15 mouse cellular contexts compared by ENCODE assay signal in the genomic region with DNA sequence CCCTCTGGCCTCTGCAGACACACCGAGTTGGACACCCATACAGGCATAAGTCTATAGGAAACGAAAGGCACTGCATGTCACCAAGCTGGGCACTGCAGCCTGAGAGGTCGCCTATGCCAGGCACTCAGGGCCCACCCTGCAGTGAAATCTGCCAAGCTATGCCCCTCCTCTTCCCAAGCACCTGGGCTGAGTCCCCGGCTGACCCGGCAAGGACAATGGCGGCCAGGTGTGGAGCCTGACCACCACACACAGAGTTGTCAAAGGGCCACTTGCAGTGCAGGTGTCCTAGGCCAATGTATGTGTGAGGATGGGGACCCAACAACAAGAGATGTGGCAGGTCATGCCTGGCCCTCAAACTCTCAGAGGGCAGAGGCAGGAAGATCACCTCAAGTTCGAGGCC. TPM values are rescaled to one million over a fixed set of nuclear protein-coding genes. Genes with fewer than 3 reads are reported as not detected.
DNase-seq lines count a peak whose midpoint lies in the region; ATAC-seq lines count a peak whose summit lies in the region.
"Had no signal": no experiment of that assay in that cellular context is flagged by ENCODE, and none has a peak within 500 bp of the region (broad histone marks: within the 10 kb centered on the region; RNA-seq: fewer than 3 reads in every experiment).

No protein-coding gene starts in this region.

- no peaks in the 10 kb centered on the region for H3K9me3 ChIP-seq in heart, embryonic 12.5 days (replicated peaks)
- H3K9me3 ChIP-seq in neural tube, embryonic 13.5 days, result no peaks in the 10 kb centered on the region
- no peaks in the 10 kb centered on the region for H3K9me3 ChIP-seq in limb, embryonic 11.5 days (ENCODE audit: control insufficient read depth, low read length)
- no peaks in the 10 kb centered on the region for H3K9me3 ChIP-seq in neural tube, embryonic 14.5 days (ENCODE audit: control insufficient read depth, low read length)
- H3K9me3 ChIP-seq: limb, embryonic 15.5 days; neural tube, embryonic 12.5 days had no signal

- no peaks in the 10 kb centered on the region for H3K36me3 ChIP-seq in heart, embryonic 12.5 days
- H3K36me3 ChIP-seq in neural tube, embryonic 13.5 days, result no peaks in the 10 kb centered on the region
- peaks cover 3% of the 10 kb centered on the region; the same call in 1 of the 2 replicates for H3K36me3 ChIP-seq in limb, embryonic 11.5 days (ENCODE audit: control insufficient read depth, insufficient read depth, low read length)
- H3K36me3 ChIP-seq in neural tube, embryonic 14.5 days (ENCODE audit: control insufficient read depth, insufficient read depth, low read length), result no peaks in the 10 kb centered on the region
- H3K36me3 ChIP-seq: limb, embryonic 15.5 days; neural tube, embryonic 12.5 days had no signal

- 93% methylated on average over 7 of the region's 7 CpGs for WGBS in heart, embryonic 12.5 days
- 92% methylated on average over 7 of the region's 7 CpGs for WGBS in neural tube, embryonic 13.5 days
- WGBS in limb, embryonic 11.5 days, result 86% methylated on average over 7 of the region's 7 CpGs
- 95% methylated on average over 7 of the region's 7 CpGs for WGBS in neural tube, embryonic 14.5 days

- intact Hi-C loops in heart, postnatal 10 days (cut with DNase I), result no loop called here

- H3K4me2 ChIP-seq in heart, embryonic 12.5 days, result 0 out of 2 replicates have a peak overlapping the region, but pooled peaks have one; percentile 1
- H3K4me2 ChIP-seq in neural tube, embryonic 13.5 days, result peak overlapping the region; percentile 88
- H3K4me2 ChIP-seq in limb, embryonic 11.5 days (ENCODE audit: low read depth, severe bottlenecking), result no peak overlapping the region
- H3K4me2 ChIP-seq in neural tube, embryonic 14.5 days (ENCODE audit: low read depth, low read length), result no peak overlapping the region

- H3K9ac ChIP-seq in heart, embryonic 12.5 days, result no peak overlapping the region
- H3K9ac ChIP-seq in neural tube, embryonic 13.5 days, result no peak overlapping the region; the same call in 1 of the 2 replicates
- H3K9ac ChIP-seq in limb, embryonic 11.5 days (ENCODE audit: low read length), result peak overlapping the region; percentile 22; the same call in 1 of the 2 replicates
- H3K9ac ChIP-seq in neural tube, embryonic 14.5 days (replicated peaks; ENCODE audit: low read depth, low read length), result no peak overlapping the region

- no peaks in the 10 kb centered on the region for H3K27me3 ChIP-seq in heart, embryonic 12.5 days (replicated peaks)
- H3K27me3 ChIP-seq in neural tube, embryonic 13.5 days, result no peaks in the 10 kb centered on the region
- H3K27me3 ChIP-seq in limb, embryonic 11.5 days (ENCODE audit: control insufficient read depth, insufficient read depth, low read length), result no peaks in the 10 kb centered on the region
- 0 out of 2 replicates have a peak, but pooled peaks cover 2% of the 10 kb centered on the region for H3K27me3 ChIP-seq in neural tube, embryonic 14.5 days (ENCODE audit: control insufficient read depth, insufficient read depth, low read length)
- H3K27me3 ChIP-seq: limb, embryonic 15.5 days; neural tube, embryonic 12.5 days had no signal

- no peak for ATAC-seq in heart, embryonic 12.5 days (ENCODE audit: insufficient number of reproducible peaks, low FRiP score)
- no peak for ATAC-seq in neural tube, embryonic 13.5 days (ENCODE audit: low read depth)
- ATAC-seq in limb, embryonic 11.5 days (ENCODE audit: insufficient number of reproducible peaks, low FRiP score, low TSS enrichment, low read depth), result no peak
- ATAC-seq in neural tube, embryonic 14.5 days (ENCODE audit: low read depth), result no peak
- no peak for ATAC-seq in monocyte, adult 5-6 weeks (replicated peaks; ENCODE audit: insufficient number of reproducible peaks, low FRiP score, low TSS enrichment, poor library complexity, severe bottlenecking)

- H3K4me1 ChIP-seq in heart, embryonic 12.5 days (replicated peaks), result peaks cover 50% of the 10 kb centered on the region
- H3K4me1 ChIP-seq in neural tube, embryonic 13.5 days (replicated peaks), result peaks cover 54% of the 10 kb centered on the region
- peaks cover 9% of the 10 kb centered on the region for H3K4me1 ChIP-seq in limb, embryonic 11.5 days (ENCODE audit: control insufficient read depth, insufficient read depth, low read length)
- H3K4me1 ChIP-seq in neural tube, embryonic 14.5 days (ENCODE audit: control insufficient read depth, insufficient read depth, low read length), result peaks cover 30% of the 10 kb centered on the region

- DNase-seq in heart, postnatal 10 days, result no peak
- no peak for DNase-seq in neural tube, embryonic 10.5 days (ENCODE audit: extremely low spot score, low spot score)
- DNase-seq in limb, embryonic 11.5 days (ENCODE audit: low spot score), result no peak
- no peak for DNase-seq in kidney, postnatal 36 days
- DNase-seq: adrenal gland, adult 2 months; heart, adult 18-20 months; kidney, postnatal 14 days; thymus, adult 2 months had no signal

- H3K27ac ChIP-seq in heart, embryonic 12.5 days (ENCODE audit: poor library complexity, severe bottlenecking), result no peak overlapping the region
- H3K27ac ChIP-seq in neural tube, embryonic 13.5 days (replicated peaks), result no peak overlapping the region
- no peak overlapping the region for H3K27ac ChIP-seq in limb, embryonic 11.5 days (replicated peaks; ENCODE audit: low read depth, low read length)
- H3K27ac ChIP-seq in neural tube, embryonic 14.5 days (ENCODE audit: low read depth, low read length), result no peak overlapping the region
- H3K27ac ChIP-seq: limb, embryonic 15.5 days; neural tube, embryonic 12.5 days had no signal

- H3K4me3 ChIP-seq in heart, embryonic 12.5 days, result no peak overlapping the region
- no peak overlapping the region for H3K4me3 ChIP-seq in neural tube, embryonic 13.5 days
- H3K4me3 ChIP-seq in limb, embryonic 11.5 days (ENCODE audit: low read depth, low read length), result no peak overlapping the region
- peak overlapping the region; percentile 10; the same call in 1 of the 2 replicates for H3K4me3 ChIP-seq in neural tube, embryonic 14.5 days (ENCODE audit: low read depth, low read length)

RNA-seq across cellular contexts. Expression of a gene that starts 1.9 kb away (rescaled TPM):
- 21.5 and 22.2 TPM in 2 replicates for polyA plus RNA-seq in heart, embryonic 12.5 days (2016; fragmentation: Nextera tagmentation; extraction: Ambion mirVana)
- 10 to 100 TPM; 20.3 to 21.5 TPM for total RNA-seq in heart, postnatal 10 days (2021)
- polyA plus RNA-seq in neural tube, embryonic 13.5 days (2015; fragmentation: Nextera tagmentation; extraction: Ambion mirVana), result 26.8 and 28.0 TPM in 2 replicates
- 27.2 and 32.6 TPM in 2 replicates for polyA plus RNA-seq in limb, embryonic 11.5 days (2014; fragmentation: Nextera tagmentation; extraction: Ambion mirVana)
- polyA plus RNA-seq in neural tube, embryonic 14.5 days (2014; fragmentation: Nextera tagmentation; extraction: Ambion mirVana), result 30.6 and 30.7 TPM in 2 replicates
- 21.1 to 32.2 TPM (median 24.1 TPM) in 3 replicates for total RNA-seq in monocyte, adult 5-6 weeks (2017)

RNA-seq across cellular contexts. Expression of a gene that starts 17.7 kb away (rescaled TPM):
- polyA plus RNA-seq in heart, embryonic 12.5 days (2016; fragmentation: Nextera tagmentation; extraction: Ambion mirVana), result 7.9 and 8.5 TPM in 2 replicates
- 1 to 10 TPM; 5.9 to 6.9 TPM for total RNA-seq in heart, postnatal 10 days (2021)
- polyA plus RNA-seq in neural tube, embryonic 13.5 days (2015; fragmentation: Nextera tagmentation; extraction: Ambion mirVana), result 4.9 and 5.5 TPM in 2 replicates
- polyA plus RNA-seq in limb, embryonic 11.5 days (2014; fragmentation: Nextera tagmentation; extraction: Ambion mirVana), result 5.7 and 6.6 TPM in 2 replicates
- polyA plus RNA-seq in neural tube, embryonic 14.5 days (2014; fragmentation: Nextera tagmentation; extraction: Ambion mirVana), result 3.5 and 4.8 TPM in 2 replicates
- 5.1 to 8.5 TPM (median 8.2 TPM) in 3 replicates for total RNA-seq in monocyte, adult 5-6 weeks (2017)

RNA-seq across cellular contexts. Expression of a gene that starts 20.5 kb away (rescaled TPM):
- 0.05 and 0.17 TPM in 2 replicates for polyA plus RNA-seq in heart, embryonic 12.5 days (2016; fragmentation: Nextera tagmentation; extraction: Ambion mirVana)
- total RNA-seq in heart, postnatal 10 days (2021), result not detected
- 1.2 and 1.4 TPM in 2 replicates for polyA plus RNA-seq in neural tube, embryonic 13.5 days (2015; fragmentation: Nextera tagmentation; extraction: Ambion mirVana)
- 0.37 and 0.48 TPM in 2 replicates for polyA plus RNA-seq in limb, embryonic 11.5 days (2014; fragmentation: Nextera tagmentation; extraction: Ambion mirVana)
- polyA plus RNA-seq in neural tube, embryonic 14.5 days (2014; fragmentation: Nextera tagmentation; extraction: Ambion mirVana), result 0.79 and 1.5 TPM in 2 replicates
- total RNA-seq in monocyte, adult 5-6 weeks (2017), result 1.0 to 1.6 TPM in 2 of 3 replicates, not detected in the other
- total RNA-seq: common myeloid progenitor, adult 5-6 weeks; heart, adult 18-20 months had no signal

RNA-seq across cellular contexts. Expression of a gene that starts 30.7 kb away (rescaled TPM):
- polyA plus RNA-seq in heart, embryonic 12.5 days (2016; fragmentation: Nextera tagmentation; extraction: Ambion mirVana), result 99.4 and 105 TPM in 2 replicates
- total RNA-seq in heart, postnatal 10 days (2021), result 100 to 1,000 TPM in 1 of 2 experiments, 10 to 100 TPM in 1; 92.2 to 102 TPM
- polyA plus RNA-seq in neural tube, embryonic 13.5 days (2015; fragmentation: Nextera tagmentation; extraction: Ambion mirVana), result 108 and 123 TPM in 2 replicates
- polyA plus RNA-seq in limb, embryonic 11.5 days (2014; fragmentation: Nextera tagmentation; extraction: Ambion mirVana), result 114 and 121 TPM in 2 replicates
- polyA plus RNA-seq in neural tube, embryonic 14.5 days (2014; fragmentation: Nextera tagmentation; extraction: Ambion mirVana), result 144 and 155 TPM in 2 replicates
- total RNA-seq in monocyte, adult 5-6 weeks (2017), result 15.2 to 20.8 TPM (median 17.0 TPM) in 3 replicates

RNA-seq across cellular contexts. Expression of a gene that starts 43.2 kb away (rescaled TPM):
- 67.4 and 70.0 TPM in 2 replicates for polyA plus RNA-seq in heart, embryonic 12.5 days (2016; fragmentation: Nextera tagmentation; extraction: Ambion mirVana)
- total RNA-seq in heart, postnatal 10 days (2021), result 10 to 100 TPM; 25.9 to 27.8 TPM
- polyA plus RNA-seq in neural tube, embryonic 13.5 days (2015; fragmentation: Nextera tagmentation; extraction: Ambion mirVana), result 62.7 and 64.8 TPM in 2 replicates
- 68.8 and 73.0 TPM in 2 replicates for polyA plus RNA-seq in limb, embryonic 11.5 days (2014; fragmentation: Nextera tagmentation; extraction: Ambion mirVana)
- 71.6 and 72.4 TPM in 2 replicates for polyA plus RNA-seq in neural tube, embryonic 14.5 days (2014; fragmentation: Nextera tagmentation; extraction: Ambion mirVana)
- 6.0 to 11.2 TPM (median 7.9 TPM) in 3 replicates for total RNA-seq in monocyte, adult 5-6 weeks (2017)

Comparison
In these comparisons a context has a peak if more than half of its experiments do, and no peak if none do; other contexts are left out.
1. H3K4me2 ChIP-seq: peak in heart, embryonic 12.5 days (single experiment) and neural tube, embryonic 13.5 days (single experiment); none in limb, embryonic 11.5 days (single experiment) and neural tube, embryonic 14.5 days (single experiment).